Mouse (Mus musculus) lung, embryonic 16.5 days (tissue): ENCODE data around the gene Pprc1. TPM values are rescaled to one million over a fixed set of nuclear protein-coding genes. Genes with fewer than 3 reads are reported as not detected.

ENCODE experiments used
- ATAC-seq: fragments of 200-750 bp; cut with Nextera tagmentation; 2 replicates; pipeline ENCODE4 v1.8.0; 2017; ENCODE audit warnings: low read depth, mild to moderate bottlenecking, moderate library complexity
- H3K27ac ChIP-seq: fragments of 300-500 bp; sonication (generic); 2 replicates; pipeline ENCODE4 v1.5.1; 2014; ENCODE audit warnings: mild to moderate bottlenecking, control low read depth, low read length
- H3K27me3 ChIP-seq: fragments of 300-500 bp; sonication (generic); 2 replicates; pipeline ENCODE4 v1.6.1; 2014; ENCODE audit warnings: low read depth, low read length, mixed read lengths; ENCODE audit not compliant: control insufficient read depth, insufficient read depth
- H3K36me3 ChIP-seq: fragments of 300-500 bp; sonication (generic); 2 replicates; pipeline ENCODE4 v1.6.1; 2014; ENCODE audit warnings: low read length; ENCODE audit not compliant: control insufficient read depth, insufficient read depth
- H3K4me1 ChIP-seq: fragments of 300-500 bp; sonication (generic); replicated peaks from 2 replicates; pipeline ENCODE4 v1.6.1; 2014; ENCODE audit warnings: low read length, mixed read lengths; ENCODE audit not compliant: control insufficient read depth, insufficient read depth
- H3K4me2 ChIP-seq: fragments of 300-500 bp; sonication (generic); 2 replicates; pipeline ENCODE4 v1.6.1; 2014; ENCODE audit warnings: low read depth, low read length, control low read depth
- H3K4me3 ChIP-seq: fragments of 300-500 bp; sonication (generic); 2 replicates; pipeline ENCODE4 v1.5.1; 2014; ENCODE audit warnings: mild to moderate bottlenecking, low read length, control low read depth
- H3K9ac ChIP-seq: fragments of 300-500 bp; sonication (generic); 2 replicates; pipeline ENCODE4 v1.6.1; 2014; ENCODE audit warnings: low read length, control low read depth
- H3K9me3 ChIP-seq: fragments of 300-500 bp; sonication (generic); 2 replicates; pipeline ENCODE4 v1.6.1; 2016; ENCODE audit warnings: low read length; ENCODE audit not compliant: control insufficient read depth
- WGBS: fragments of 180-500 bp; shearing (Covaris S2); extraction: QIAGEN DNeasy Blood & Tissue Kit; methylation state at CpG from one replicate; pipeline ENCODE4 v1.1.7; 2014; 5-methylcytosine and 5-hydroxymethylcytosine counted together
- polyA plus RNA-seq: library from polyadenylated mRNA; unstranded; fragments of >200 nt; fragmentation: Nextera tagmentation; extraction: Ambion mirVana; gene quantifications from 2 replicates; pipeline ENCODE4 v1.2.1, GENCODE M21; 2015

The Pprc1 gene
- polyA plus RNA-seq, 1 experiment from 2014 or later: 27.0 TPM

DNA sequence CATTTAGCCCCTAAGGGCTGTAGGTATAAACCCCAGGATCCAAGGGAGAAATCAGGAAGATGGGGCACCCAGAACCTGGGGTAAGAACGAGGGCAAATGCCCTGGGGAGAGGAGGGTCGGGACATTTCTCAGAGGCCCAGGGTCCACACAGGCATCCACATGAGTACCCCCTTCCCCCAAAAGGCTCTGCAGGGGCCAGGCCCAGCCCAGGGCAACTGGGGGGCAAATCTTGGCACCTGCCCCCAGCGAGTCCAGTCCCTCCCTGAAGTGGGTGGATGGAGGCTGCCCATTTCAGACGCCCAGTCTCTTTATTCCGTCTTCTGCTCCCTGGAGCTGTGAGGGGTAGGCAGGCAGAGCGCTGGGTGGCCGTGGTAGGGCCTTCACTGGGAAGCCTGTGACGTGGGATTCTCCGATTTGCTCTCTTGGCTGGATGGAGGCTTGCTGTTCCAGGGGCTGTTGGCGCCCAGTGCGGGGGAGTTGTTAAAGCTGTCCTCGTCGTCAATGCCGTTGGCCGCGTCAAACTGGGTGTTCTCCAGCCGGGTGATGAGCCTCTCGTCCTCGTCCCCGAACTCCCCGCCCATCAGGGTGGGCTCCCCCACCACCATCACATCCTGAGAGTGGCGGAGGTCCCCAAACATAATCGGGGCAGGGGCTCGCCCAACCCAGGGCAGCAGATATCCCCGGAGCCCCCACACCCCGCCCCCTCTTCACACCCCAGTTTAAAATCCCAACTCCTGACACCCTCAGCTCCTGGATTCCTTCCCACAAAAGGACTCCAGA lies 11.8 kb upstream of the Pprc1 start:
- Histone ChIP-seq H3K27ac (no peak overlapping the region), H3K27me3 (no peaks in the 10 kb centered on the region), H3K4me3 (no peak overlapping the region), H3K9me3 (no peaks in the 10 kb centered on the region), H3K4me1 (peaks cover 12% of the 10 kb centered on the region), H3K9ac (no peak overlapping the region), H3K36me3 (peaks cover 50% of the 10 kb centered on the region), H3K4me2 (no peak overlapping the region)
- WGBS: 80% methylated on average over 26 of the region's 26 CpGs
- no peak for ATAC-seq

DNA sequence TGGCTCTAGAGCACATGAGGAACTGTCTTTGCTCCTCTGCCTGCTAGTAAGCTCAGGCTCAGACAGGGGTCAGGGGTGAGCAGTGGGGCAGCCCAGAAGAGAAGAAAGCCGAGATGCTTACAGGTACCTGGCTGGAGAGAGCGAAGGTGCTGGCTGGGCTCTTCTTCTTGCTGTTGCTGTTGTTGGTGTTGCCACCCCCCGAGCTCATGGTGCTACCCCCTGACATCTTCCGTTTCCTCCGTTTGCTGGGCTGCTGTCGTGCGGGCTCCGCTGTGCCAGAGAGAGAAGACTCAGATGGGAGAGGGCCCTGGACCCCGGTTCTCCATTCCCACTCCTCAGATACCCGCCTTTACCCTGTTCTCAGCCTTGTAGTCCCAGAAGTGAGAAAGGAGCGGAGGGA lies 10.8 kb upstream of the Pprc1 start:
- no peaks in the 10 kb centered on the region for H3K27me3 ChIP-seq
- WGBS: 91% methylated on average over 11 of the region's 11 CpGs

DNA sequence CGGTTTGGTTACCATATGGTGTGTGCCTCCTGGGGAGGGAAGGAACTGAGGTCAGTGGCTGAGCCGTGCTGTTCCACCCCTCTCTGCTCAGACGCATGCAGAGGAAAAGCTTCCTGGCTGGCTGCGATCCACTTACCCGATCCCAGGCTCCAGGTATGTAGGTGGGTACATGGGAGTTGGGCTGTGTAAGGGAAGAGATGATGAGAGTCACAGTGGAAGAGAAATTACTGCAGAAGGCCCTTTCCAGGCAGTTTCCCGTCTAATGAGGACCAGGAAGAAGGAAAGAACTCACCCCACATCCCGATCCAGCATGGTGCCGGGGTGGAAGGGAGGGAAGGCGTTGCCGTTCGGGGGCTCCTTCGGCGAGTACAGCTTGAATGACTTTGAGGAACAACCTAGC lies 8.7 kb upstream of the Pprc1 start:
- ATAC-seq: no peak
- Histone ChIP-seq H3K4me3 (no peak overlapping the region), H3K36me3 (peaks cover 46% of the 10 kb centered on the region), H3K27ac (no peak overlapping the region), H3K9me3 (no peaks in the 10 kb centered on the region), H3K4me1 (peaks cover 28% of the 10 kb centered on the region), H3K27me3 (no peaks in the 10 kb centered on the region), H3K4me2 (no peak overlapping the region), H3K9ac (no peak overlapping the region)
- 88% methylated on average over 13 of the region's 13 CpGs for WGBS

More for the DNA sequence above, 10.8 kb upstream of the Pprc1 start:
- H3K36me3 ChIP-seq: peaks cover 50% of the 10 kb centered on the region
- peaks cover 14% of the 10 kb centered on the region for H3K4me1 ChIP-seq
- no peak overlapping the region for H3K27ac ChIP-seq
- H3K9me3 ChIP-seq: no peaks in the 10 kb centered on the region
- H3K4me2 ChIP-seq: no peak overlapping the region
- ATAC-seq: no peak
- no peak overlapping the region for H3K4me3 ChIP-seq
- H3K9ac ChIP-seq: no peak overlapping the region

DNA sequence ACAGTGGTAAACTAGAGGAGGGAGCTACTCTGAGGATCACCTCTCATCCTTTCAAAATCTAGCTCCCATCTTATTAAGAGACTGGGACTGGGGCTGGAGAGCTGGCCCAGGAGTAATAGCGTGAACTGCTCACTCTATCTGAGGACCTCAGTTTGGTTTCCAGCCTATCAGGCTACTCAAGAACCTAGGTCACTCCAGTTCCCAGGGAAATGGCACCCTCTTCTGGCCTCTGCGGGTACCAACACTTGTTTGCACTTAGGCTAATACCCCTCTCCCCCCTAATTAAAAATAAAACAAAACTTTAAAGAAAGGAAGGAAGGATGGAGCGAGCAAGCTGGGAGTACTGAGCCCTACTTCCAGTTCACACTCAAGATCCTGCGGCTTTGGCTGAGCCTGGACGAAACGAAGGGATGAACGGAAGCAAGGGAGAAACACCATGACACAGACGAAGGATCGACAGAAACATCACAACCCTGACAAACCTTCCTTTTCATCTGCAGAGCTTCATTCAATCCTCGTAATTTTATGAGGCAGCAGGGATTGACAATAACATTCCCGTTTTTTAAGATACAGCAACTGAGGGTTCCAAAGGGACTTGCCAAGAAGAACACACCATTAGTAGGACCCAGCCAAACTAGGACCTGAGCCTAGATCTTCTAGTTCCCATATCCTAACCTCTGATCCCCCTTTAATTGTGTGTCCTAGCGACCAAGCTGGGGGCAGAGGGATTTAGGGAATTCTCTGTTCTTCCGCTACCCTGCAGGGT lies 8.0 kb upstream of the Pprc1 start:
- peak overlapping the region; percentile 98 for H3K27ac ChIP-seq
- H3K4me1 ChIP-seq: peaks cover 35% of the 10 kb centered on the region
- H3K4me3 ChIP-seq: peak overlapping the region; percentile 82
- no peaks in the 10 kb centered on the region for H3K27me3 ChIP-seq
- no peak for ATAC-seq
- peak overlapping the region; percentile 89 for H3K4me2 ChIP-seq
- peaks cover 42% of the 10 kb centered on the region for H3K36me3 ChIP-seq
- no peaks in the 10 kb centered on the region for H3K9me3 ChIP-seq
- 62% methylated on average over 13 of the region's 13 CpGs for WGBS
- H3K9ac ChIP-seq: peak overlapping the region; percentile 89

DNA sequence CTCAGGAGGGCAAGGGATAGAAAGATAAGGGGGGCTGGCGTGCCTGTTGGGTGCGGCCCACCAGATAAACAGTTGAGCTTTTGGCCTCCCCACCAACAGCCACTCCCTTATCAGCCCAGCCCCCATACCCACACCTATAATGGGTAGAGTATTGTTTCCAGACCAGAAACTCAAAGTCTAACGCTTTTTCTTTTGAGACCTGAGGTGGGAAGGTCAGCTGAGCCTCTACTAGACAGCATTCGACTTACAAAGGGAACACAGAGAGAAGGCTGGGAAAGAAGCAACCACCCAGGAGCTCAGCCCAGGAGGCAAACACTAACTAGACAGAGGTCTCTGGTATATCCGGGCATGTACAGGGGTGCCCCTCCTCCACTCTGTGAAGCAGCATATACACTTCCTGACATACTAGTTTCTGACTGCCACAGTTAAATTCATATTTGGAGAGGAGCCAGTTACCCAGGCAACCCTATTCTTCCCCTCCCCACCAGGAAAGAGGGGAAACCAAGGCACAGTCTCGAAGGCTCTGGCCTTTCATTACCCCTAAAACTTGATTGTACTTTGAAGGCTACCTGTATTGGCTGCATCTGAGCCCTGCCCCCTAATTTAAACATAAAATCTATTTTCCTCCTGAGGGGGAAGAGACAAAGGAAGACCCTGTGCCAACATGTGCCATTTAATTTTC lies 7.3 kb upstream of the Pprc1 start:
- Histone ChIP-seq H3K36me3 (peaks cover 35% of the 10 kb centered on the region), H3K9me3 (no peaks in the 10 kb centered on the region), H3K4me3 (peak overlapping the region; percentile 82), H3K9ac (peak overlapping the region; percentile 89), H3K4me1 (peaks cover 42% of the 10 kb centered on the region), H3K27me3 (no peaks in the 10 kb centered on the region), H3K27ac (peak overlapping the region; percentile 98), H3K4me2 (peak overlapping the region; percentile 89)
- WGBS: 5% methylated on average over 6 of the region's 6 CpGs
- ATAC-seq: peak; percentile 15; the same call in 1 of the 2 replicates

DNA sequence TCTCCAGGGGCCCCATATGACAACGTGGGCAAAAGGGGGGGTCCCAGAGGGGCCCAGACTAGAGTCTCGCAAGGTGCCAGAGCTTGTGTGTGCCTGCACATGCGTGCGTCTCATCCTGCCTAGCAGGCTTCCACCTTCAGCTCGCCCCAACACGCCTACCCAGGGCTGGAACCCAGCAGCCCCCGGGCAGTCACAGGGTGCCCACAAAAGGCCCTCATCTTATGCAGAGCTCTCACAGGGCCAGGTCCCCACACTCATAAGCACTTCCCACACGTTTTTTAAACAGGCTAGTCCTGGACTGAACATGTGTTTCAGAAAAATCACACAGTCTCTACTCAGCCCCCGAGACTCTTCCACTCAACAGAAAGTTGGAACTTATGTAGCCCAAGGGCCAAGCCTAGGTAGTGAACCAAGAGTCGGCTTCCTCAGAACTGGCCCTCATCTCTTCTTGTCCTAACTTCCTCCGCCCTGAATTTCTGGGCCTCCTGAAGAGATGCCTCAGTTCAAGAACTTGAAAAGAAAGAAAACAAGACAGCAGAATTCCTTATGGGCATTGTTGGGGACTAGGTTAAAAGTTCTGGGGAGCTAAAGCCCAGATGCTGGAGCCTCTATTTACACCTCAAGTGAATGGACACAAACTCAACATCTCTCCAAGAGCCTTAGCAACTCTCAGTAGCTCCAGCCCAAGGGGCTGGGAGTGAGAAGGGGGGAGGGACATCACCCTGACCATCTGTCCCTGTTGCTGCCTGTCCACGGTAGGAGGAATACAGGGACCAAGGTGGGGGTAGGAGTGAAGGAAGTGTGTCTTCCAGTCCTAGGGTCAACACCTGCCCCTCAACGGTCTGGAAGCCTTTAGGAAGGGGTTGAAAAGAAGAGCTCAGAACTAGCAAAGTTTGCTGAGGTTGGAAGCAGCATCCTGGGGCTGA lies 6.5 kb upstream of the Pprc1 start:
- H3K9me3 ChIP-seq: no peaks in the 10 kb centered on the region
- H3K27ac ChIP-seq: peak overlapping the region; percentile 98
- 1% methylated on average over 13 of the region's 13 CpGs for WGBS
- peaks cover 50% of the 10 kb centered on the region for H3K4me1 ChIP-seq
- H3K4me2 ChIP-seq: peak overlapping the region; percentile 89
- peak overlapping the region; percentile 82 for H3K4me3 ChIP-seq
- H3K27me3 ChIP-seq: no peaks in the 10 kb centered on the region
- peaks cover 28% of the 10 kb centered on the region for H3K36me3 ChIP-seq
- H3K9ac ChIP-seq: peak overlapping the region; percentile 89
- ATAC-seq: no peak

DNA sequence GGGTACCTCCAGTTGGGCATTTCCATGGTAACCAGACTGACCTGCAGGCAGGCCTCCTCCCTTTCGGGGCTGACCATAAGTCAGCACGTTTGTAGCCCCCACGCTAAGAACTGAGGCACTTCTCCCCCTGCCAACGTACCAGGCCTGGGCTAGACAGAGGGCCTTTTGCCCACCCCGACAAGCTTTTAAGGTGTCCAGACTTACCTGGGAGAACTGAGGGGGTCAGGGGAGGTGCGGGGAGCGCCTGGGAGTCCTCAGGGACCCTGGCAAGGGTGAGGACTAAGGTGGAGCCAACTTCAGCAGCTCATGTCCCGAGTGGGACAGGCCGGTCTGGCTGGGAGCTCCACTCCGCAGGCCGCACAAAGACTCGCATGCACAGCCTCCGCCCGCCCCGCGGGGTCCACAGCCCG lies 5.8 kb upstream of the Pprc1 start:
- H3K9me3 ChIP-seq: no peaks in the 10 kb centered on the region
- peaks cover 21% of the 10 kb centered on the region for H3K36me3 ChIP-seq
- peaks cover 55% of the 10 kb centered on the region for H3K4me1 ChIP-seq
- H3K27me3 ChIP-seq: no peaks in the 10 kb centered on the region
- peak overlapping the region; percentile 89 for H3K9ac ChIP-seq
- under 1% methylated on average over 9 of the region's 17 CpGs for WGBS
- H3K27ac ChIP-seq: peak overlapping the region; percentile 98
- peak overlapping the region; percentile 82 for H3K4me3 ChIP-seq
- ATAC-seq: peak; percentile 26; the same call in 1 of the 2 replicates
- H3K4me2 ChIP-seq: peak overlapping the region; percentile 89

DNA sequence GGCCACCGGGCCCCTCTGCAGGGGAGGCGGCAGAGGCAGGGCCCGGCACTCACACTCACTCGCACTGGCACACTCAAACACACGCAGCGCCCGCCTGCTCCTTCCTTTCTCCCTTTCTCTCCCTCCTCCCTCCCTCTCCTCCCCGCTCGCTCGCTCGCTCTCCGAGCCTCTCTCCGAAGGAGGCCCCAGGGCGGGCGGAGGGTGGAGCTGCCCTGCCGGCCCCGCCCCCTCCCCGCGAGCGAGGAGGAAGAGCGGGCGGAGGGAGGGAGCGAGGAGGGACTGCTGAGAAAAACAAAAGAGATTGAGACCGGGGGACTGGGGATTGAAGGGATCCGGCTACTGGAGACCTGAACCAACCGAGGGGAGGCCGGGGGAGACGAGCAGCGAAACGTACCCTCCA lies 5.2 kb upstream of the Pprc1 start:
- Histone ChIP-seq H3K9me3 (no peaks in the 10 kb centered on the region), H3K4me2 (peak overlapping the region; percentile 89), H3K9ac (peak overlapping the region; percentile 89), H3K4me1 (peaks cover 55% of the 10 kb centered on the region), H3K27ac (peak overlapping the region; percentile 98), H3K27me3 (no peaks in the 10 kb centered on the region), H3K36me3 (peaks cover 15% of the 10 kb centered on the region), H3K4me3 (peak overlapping the region; percentile 82)
- peak; percentile 84 for ATAC-seq
- under 1% methylated on average over 12 of the region's 30 CpGs for WGBS
